Mouse (Mus musculus): ENCODE measurements around the gene Pex19.

Gene Pex19

GRCm38 (mm10) chr1:172126376-172127347 lies at the start of gene Pex19:
Gene Pex19, plus strand, starts transcription at chr1:172126755.
- peak; percentile 94 for DNase-seq

- no peak for DNase-seq
These were observed 48.6 kb upstream of the Pex19 start for GRCm38 (mm10) chr1:172077981-172078380.

GRCm38 (mm10) chr1:172082101-172082898 lies 44.3 kb upstream of the Pex19 start, which contains the start of the genes Copa and Ncstn:
Gene Copa, plus strand, starts transcription at chr1:172082529.
Gene Ncstn, minus strand, starts transcription at chr1:172082795.
- DNase-seq: peak; percentile 95

DNA sequence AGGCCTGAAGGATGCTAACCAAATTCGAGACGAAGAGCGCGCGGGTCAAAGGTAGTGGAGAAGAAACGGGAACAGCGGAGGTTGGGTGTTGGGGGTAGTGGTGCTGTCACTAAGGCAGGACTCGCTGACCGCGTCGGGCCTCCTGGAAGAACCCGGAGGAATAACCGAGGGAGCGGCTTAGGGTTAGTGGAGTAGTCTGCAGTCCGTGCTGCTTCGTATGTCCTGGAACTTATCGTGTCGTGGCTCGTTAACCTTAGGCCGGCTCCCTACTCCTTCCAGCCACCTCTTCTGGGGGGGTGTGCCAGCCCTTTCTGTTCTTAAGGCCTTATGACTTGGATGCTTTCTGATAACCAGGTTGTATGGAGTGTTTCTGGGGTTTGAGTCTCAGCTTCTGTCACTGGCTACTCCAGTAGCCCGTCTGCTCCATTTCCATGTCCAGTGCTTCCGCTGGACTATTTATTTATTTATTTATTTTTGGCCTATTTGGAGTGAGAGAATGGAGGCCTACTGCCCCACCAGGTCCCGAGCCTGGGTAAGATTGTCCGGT lies 43.6 kb upstream of the Pex19 start:
- no peak for DNase-seq

GRCm38 (mm10) chr1:172093522-172093921 lies 33.0 kb upstream of the Pex19 start:
- DNase-seq: no peak

- no peak for DNase-seq
These were observed 32.3 kb upstream of the Pex19 start for GRCm38 (mm10) chr1:172094295-172094694.

- no peak for DNase-seq
These were observed 31.4 kb upstream of the Pex19 start for GRCm38 (mm10) chr1:172095202-172095601.

- no peak for DNase-seq
These were observed 27.1 kb upstream of the Pex19 start for GRCm38 (mm10) chr1:172099325-172100033.

- no peak for DNase-seq
These were observed 22.9 kb upstream of the Pex19 start for GRCm38 (mm10) chr1:172103619-172104018.

DNA sequence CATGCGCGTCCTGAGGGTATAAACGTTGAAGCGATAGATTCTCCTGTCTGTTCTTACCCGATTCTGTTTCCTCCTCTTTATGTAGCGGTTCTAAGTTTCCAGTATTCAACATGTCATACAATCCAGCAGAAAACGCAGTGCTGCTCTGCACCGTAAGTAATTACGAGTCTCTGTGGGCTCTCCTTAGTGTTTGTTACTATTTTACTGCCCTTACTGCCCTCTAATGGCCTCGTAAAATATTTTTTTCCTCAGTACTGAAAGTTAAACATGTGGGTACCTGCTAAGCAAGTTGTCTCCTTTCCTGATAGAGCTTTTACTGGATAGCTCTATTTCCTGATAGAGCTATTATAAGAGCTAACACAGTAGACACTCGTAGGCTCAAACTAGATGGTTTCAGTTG lies 21.5 kb upstream of the Pex19 start:
- no peak for DNase-seq

DNA sequence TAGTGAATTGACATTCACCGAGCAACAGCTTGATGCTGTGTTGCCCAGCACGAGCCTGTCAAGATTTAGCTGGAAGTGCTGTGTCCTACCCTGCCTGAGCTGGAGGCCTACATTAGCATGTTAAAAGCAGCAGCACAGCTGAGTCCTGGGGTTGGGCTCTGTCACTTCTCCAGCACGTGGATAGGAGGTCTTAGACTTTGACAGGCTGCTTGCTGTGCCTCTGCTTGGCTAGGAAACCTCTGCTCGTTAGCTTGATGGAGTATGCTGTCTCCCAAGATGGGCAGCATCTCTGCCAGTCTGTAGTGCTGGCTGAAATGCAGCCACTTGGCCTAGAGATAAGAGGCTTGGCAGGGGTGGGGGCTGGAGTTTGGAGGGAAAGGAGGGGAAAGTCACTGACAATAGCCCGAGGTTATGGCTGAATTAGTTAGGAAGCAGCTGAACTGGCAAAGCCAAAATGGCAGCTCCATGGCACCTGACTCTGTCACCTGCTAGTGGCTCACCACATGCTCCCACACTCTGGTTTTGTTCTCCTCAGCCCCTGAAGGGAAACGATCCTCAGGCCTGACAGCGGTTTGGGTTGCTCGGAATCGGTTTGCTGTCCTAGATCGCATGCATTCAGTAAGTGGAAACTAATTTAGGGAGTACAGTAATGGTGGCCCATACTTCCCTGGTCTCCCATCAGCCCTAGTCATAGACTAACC lies 18.6 kb upstream of the Pex19 start:
- no peak for DNase-seq

- no peak for DNase-seq
These were observed 9.6 kb upstream of the Pex19 start for GRCm38 (mm10) chr1:172116948-172117347.

DNA sequence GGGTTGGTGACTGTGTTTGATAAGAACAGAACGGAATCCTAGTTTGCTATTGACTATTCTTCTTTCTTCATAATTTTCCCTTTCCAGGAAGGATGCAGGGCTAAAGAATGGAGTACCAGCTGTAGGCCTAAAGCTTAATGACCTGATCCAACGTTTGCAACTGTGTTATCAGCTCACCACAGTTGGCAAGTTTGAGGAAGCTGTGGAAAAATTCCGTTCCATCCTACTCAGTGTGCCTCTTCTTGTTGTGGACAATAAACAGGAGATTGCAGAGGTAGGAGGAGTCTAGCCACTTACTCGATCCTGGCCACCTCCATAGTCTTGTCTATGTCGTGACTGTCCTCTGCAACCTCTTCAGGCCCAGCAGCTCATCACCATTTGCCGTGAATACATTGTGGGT lies 7.5 kb upstream of the Pex19 start:
- no peak for DNase-seq

- DNase-seq: no peak
These were observed 6.8 kb upstream of the Pex19 start for GRCm38 (mm10) chr1:172119720-172120119.

GRCm38 (mm10) chr1:172122671-172123070 lies 3.9 kb upstream of the Pex19 start:
- DNase-seq: no peak

DNA sequence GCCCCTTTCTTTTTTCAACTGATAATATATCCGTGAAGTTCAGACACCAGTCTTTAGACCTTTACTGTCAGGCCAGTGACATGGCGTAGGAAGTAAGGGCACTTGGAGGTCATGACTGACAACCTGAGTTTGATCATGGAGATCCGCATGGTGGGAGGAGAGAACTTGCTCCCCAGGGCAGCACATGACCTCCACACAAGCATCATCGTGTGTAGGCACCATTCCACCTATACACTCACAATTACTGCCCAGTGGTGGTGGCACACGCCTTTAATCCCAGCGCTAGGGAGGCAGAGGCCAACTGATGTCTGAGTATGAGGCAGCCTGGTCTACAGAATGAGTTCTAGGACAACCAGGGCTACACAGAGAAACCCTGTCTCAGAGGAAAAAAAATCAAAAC lies 2.0 kb upstream of the Pex19 start:
- DNase-seq: no peak

GRCm38 (mm10) chr1:172127487-172127886 lies 932 bp downstream of the Pex19 start:
- DNase-seq: no peak

GRCm38 (mm10) chr1:172128563-172128962 lies 2.0 kb downstream of the Pex19 start:
- no peak for DNase-seq

DNA sequence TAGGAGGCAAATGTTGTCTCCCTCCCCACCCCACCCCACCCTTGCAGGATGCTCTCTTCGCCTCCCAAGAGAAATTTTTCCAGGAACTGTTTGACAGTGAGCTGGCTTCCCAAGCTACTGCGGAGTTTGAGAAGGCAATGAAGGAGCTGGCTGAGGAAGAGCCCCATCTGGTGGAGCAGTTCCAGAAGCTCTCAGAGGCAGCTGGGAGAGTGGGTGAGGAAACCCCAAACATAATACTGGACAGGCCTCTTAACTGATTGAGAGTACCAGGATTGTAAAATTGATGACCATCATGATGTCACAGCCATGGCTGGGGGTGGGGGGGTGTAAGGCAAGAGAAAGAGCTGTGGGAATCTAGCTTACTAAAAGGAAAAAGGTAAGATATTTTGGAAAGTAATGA lies 2.6 kb downstream of the Pex19 start:
- peak; percentile 23 for DNase-seq

- DNase-seq: no peak
These were observed 3.2 kb downstream of the Pex19 start for GRCm38 (mm10) chr1:172129780-172130179.

GRCm38 (mm10) chr1:172132319-172132718 lies 5.8 kb downstream of the Pex19 start:
- no peak for DNase-seq

- DNase-seq: no peak
These were observed 7.0 kb downstream of the Pex19 start for GRCm38 (mm10) chr1:172133535-172133934.

Data from liver (tissue).